Mouse (Mus musculus) cerebellum, postnatal 36 days (tissue): ENCODE measurements at regions not wholly inside any gene's neighbourhood (a gene's known extent, or its start where the extent isn't known, plus 50 kb on each side); places are given as distances from the start of the nearest gene placed in this dataset.
"Not testable (repeated sequence)": the region's sequence is repeated elsewhere in the genome, so short reads cannot be mapped to it uniquely, and the experiment has no call there.

Experiments used
- DNase-seq, 2 experiments: peaks; one replicate each; pipeline ENCODE4 v3.0.0; 2021 to 2022; ENCODE audit warnings: mixed read lengths in 2 of 2

- DNase-seq: no peak
Measured at GRCm38 (mm10) chr6:100424181-100424580, 136.9 kb upstream of the Rybp start.

GRCm38 (mm10) chr6:100423636-100424035, 136.4 kb upstream of the Rybp start:
- no peak for DNase-seq

DNA sequence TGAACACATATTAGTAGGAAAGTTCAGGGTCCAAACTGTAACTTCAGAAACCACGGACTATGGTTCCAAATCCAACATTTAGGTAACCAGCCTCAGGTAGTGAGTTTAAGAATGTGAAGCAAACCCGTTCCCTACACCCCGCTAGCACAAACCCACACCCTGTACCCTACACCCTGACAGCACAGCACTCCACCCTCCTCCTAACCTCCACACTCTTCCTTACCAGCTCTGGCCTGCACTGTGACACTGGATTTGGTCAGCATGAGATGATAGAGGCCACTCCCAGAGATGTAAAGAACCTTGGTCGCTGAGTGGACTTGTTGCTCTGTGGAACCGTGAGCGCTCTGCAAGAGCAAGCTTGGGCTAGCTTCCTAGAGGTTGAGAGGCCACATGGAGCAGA, 135.3 kb upstream of the Rybp start:
- DNase-seq: no peak

- DNase-seq: no peak
Measured at GRCm38 (mm10) chr6:100421706-100422578, 134.7 kb upstream of the Rybp start.

DNA sequence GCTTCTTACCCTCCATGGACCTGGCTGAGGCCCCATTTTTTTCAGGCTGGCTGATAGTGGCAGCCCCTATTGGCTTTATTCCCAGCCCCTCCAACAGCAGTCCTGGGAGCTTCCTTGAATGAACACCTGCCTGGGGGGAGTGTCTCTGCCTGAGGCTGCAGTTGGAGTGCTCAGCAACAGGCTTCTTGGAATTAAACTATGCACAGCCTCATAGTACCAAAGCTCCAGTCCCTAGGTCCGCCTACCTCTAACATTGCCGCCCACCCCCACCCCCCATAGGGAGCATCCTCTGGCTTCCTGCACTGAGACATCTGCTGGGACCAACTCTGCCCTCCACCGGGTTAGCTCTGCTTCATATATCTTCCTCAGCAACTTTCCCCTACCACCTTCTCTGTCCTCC, 133.3 kb upstream of the Rybp start:
- no peak for DNase-seq

DNA sequence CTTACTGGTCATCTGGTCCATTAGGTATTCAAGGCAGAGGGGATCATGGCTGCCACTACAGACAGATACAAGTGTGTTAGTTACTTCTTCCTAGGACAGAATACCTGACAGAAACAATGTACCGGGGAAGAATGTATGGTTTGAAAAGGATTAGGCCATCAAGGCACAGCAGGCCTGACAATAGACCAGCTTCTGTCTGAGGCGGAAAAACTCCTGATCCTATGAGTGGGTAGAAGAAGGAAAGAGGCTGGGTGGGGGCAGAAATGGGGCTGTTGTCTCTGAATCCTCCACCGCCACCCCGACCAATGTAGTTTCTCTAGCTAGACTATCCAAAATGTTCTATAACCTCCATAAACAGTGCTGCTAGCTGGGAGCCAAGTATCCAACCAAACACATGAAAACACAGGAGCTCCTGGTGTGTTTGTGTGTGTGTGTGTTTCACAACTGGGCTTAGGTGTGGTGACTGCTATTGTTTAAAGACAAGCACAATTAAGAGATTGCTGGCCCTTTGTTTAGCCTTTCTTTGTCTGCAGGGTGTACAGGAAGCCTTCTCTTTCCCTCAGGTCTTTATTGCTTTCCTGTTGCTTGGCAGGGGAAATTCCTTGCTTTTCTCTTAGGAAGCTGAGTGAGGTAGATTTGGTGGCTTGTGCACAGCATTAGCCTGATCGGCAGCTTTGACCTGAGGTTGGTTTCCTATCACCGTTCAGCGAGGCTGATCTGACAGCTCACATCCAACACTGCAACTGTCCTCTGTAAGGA, 132.7 kb upstream of the Rybp start:
- DNase-seq: no peak

DNA sequence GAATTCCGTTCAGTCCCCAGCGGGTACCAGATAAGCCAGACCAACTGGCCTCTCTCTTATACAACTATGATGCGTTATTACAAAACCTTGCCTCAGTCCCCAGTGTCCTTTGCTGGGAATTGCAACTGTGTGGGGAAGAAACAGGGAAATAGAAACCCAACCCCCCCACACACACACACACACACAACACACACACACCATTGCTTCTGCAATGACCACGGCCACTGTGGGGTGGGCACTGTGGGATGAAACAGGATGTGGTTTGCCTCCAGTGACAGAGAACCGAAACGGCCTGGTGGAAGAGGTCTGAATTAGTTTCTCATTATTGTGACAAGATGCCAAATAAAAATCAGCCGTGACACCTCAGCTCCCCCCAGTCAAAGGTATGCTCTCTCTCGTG, 128.8 kb upstream of the Rybp start:
- DNase-seq: no peak

- DNase-seq: no peak
Measured at GRCm38 (mm10) chr6:100415514-100415913, 128.2 kb upstream of the Rybp start.

DNA sequence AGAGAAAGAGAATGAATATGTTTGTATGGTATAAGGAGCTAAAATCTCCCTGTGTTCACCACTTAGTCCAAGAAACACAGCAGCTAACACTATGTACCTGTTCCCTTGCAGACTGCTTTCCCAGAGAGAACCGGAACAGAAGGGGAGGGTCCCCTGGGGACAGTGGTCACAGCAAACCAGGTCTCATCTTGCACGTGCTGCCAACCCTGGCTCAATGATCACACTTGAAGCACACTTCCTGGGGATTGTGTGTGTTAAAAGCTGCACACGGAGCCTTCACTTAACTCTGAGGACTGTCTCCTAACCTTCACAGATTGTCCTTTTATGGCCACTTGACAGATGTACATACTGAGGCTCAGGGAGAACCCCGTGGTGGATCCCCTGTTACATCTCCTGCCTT, 127.6 kb upstream of the Rybp start:
- no peak for DNase-seq

- DNase-seq: no peak
Measured at GRCm38 (mm10) chr6:100412486-100412885, 125.2 kb upstream of the Rybp start.

DNA sequence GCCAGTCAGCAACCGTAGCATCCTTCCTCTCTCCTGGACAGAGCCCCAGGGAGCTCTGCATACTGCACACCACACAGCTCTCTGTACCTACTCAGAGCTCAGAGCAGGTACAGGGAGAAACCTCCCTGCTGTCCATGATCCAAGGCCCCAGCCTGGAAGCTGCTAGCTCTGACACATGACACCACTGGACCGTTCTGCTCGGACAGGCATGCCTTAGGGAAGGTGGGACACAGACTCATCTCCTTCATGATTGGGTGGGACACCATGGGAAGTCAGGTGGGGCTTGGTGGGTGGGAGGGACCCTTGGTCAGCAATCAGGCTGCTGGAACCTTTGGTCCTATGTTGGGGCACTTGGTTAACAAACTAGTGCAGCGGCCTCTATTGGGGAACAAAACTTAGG, 124.7 kb upstream of the Rybp start:
- no peak for DNase-seq

DNA sequence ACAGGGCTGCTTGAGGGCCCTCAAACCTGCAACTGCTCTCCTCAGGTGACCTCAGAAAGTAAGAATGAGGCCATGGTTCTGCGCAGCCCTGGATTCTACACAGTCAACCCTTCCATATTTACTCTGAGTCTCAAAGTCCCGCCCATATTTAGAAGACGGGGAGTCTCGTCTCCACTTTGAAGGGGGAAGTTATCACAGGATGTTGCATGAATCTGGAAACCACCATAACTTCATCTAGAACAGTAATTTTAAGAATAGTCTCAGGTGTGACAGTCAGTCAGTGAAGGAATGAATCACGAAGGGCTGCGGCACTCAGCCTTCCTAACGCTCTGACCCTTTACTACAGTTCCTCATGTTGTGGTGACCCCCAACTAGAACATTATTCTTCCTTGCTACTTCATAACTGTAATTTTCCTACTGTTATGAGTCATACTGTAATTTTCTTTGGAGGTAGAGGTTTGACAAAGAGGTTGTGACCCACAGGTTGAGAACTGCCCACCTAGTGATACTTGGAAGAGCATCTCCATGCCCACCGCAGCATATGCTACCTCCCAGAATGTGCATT, 122.9 kb upstream of the Rybp start:
- DNase-seq: no peak

GRCm38 (mm10) chr6:100408826-100409225, 121.5 kb upstream of the Rybp start:
- no peak for DNase-seq

- DNase-seq: no peak
Measured at GRCm38 (mm10) chr6:100406504-100406903, 119.2 kb upstream of the Rybp start.

- DNase-seq: no peak
Measured at GRCm38 (mm10) chr6:100404161-100404560, 116.9 kb upstream of the Rybp start.

- DNase-seq: no peak
Measured at GRCm38 (mm10) chr6:100402716-100403115, 115.4 kb upstream of the Rybp start.

DNA sequence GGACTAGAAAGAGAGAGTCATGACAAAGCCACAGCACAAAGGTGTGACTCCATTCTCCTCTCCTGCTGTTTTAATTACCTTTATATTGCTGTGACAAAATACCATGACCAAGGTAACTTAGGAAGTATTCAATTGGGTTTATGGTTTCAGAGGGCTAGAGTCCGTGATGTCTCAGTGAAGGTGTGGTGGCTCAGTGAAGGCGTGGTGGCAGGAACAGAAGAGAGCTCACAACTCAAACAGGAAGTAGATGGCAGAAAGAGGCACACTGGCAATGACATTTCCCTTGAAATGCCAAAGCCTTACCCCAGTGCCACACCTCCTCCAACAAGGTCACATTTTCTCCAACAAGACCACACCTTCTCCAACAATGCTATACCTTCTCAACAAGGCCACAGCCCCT, 114.4 kb upstream of the Rybp start:
- no peak for DNase-seq

- DNase-seq: not testable (repeated sequence)
Measured at GRCm38 (mm10) chr6:100399387-100399786, 112.1 kb upstream of the Rybp start.

DNA sequence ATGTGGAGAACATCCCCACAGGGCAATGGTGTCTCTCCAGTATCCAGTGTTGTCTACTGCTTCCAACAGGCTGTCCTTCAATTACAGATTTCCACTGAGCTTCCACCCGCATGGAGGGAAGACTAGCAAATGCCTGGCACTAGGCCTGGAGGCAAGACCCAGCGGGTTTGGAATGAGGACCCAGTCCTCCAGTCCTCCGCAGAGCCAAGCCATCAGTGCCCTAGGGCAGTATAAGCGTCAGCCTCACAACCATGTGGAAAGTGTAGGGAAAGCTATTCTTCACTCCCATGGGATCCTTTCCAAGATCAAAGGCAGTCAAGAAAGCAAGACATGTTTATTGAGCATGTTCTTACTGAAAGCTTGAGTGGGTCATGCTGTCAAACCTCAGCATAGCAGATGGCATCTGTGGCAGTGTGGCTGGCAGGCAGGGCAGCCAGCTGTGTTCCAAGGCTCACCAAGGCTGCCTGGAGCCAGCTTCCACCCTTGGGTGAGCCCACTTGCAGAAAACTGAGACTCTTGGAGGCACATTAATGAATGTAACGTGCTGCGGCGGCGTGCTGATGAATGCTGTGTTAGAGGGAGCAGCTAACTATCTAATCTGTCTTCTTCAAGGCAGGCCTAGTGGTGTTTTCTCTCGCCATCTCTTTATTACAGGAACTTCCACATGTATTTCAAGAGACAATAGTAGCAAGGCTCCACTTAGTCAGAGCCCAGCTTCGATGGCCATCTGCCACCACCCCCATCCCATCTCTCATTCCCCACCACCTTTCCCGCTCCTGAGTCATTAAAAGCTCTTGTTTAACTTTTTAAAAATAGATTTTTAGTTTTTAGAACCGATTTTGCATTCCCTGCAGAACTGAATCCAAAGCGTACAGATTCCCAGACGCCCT, 109.3 kb upstream of the Rybp start:
- no peak for DNase-seq

DNA sequence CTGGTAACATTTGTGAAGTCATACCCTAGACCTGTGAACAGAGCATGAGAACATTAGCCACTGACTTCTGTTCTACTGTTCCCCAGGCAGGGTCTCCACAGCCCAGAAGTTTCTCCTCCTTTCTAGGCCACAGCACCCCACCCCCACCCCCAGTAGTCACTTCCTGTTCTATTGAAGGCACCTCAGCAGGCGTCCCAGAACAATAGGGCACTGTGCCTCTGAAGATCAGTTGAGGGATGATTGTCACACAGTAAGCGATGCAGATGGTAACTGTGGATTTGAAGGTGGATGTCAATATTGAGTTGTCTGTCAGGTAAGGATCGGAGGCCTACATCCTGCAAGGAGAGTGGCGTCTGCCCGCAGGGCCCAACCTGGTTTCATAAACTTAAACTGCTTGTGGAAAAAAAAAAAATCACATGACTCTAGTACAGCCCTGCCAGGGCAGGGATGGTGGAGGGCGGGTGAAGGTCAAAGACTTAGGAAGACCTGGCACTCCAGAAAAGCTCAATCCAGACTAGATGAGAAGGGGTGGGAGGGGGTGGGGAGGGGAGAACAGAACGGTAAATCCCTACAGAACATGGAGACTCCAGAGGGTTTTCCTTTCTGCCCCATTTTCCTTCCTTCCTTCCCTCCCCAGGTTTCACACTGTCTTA, 103.1 kb upstream of the Rybp start:
- DNase-seq: no peak

GRCm38 (mm10) chr6:100387042-100387441, 99.8 kb upstream of the Rybp start:
- DNase-seq: no peak

DNA sequence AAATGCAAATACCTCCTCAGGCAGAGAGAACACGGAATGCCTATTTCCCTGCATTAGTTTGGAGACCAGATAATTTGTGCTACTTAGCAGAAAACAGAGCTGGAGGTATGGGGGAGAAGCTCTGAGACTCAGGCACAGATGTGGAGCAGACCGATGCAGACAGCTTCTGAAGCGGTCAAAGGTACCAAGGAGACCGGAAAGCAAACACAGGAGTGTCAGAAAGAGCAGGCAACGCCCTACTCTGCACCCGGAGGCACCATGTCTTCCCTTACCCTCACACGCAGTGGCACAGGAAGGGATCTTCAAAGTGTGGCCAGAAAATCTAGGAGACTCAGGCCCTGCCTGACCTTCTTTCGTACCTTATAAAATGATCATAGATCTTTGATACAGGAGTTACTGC, 98.4 kb upstream of the Rybp start:
- DNase-seq: no peak
